Comparison of ENCODE assay signal across 11 mouse cellular contexts in the genomic region with DNA sequence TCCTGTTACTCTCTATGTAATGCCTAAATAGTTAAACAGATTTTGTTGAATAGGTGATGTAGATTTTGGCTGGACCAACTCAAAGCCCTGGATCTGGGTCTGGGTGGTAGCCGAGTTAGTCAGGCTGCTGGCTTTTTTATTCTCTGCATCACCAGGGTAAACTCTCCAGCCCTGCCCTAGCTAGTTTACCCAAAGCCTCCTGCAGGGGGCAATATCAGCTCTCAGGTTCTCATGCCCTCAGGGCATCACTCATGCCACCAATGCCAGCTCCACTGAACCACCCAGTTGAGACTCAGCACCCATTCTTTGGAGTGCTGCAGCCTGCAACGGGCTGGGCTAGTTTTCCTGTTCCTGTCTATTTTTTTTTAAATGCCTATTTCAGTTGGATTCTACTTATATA.
A peak's percentile ranks its signal among the peaks of the same experiment; 100 is the strongest.
DNase-seq lines count a peak whose midpoint lies in the region; ATAC-seq and TF ChIP-seq lines count a peak whose summit lies in the region.
"Had no signal": no experiment of that assay in that cellular context is flagged by ENCODE, and none has a peak within 500 bp of the region (broad histone marks: within the 10 kb centered on the region; RNA-seq: fewer than 3 reads in every experiment).

No protein-coding gene starts in this region.

- no peaks in the 10 kb centered on the region for H3K4me1 ChIP-seq in cerebellum, adult 2 months (ENCODE audit: control insufficient read depth, insufficient read depth, low read length)
- H3K4me1 ChIP-seq: limb, embryonic 13.5 days had no signal

- TF ChIP-seq CTCF in cerebellum, adult 2 months (IDR thresholded peaks at IDR 0.05; ENCODE audit: borderline replicate concordance, insufficient read depth, low read depth, low read length) = peak; percentile 34; the same call in 1 of the 2 replicates

- no peaks in the 10 kb centered on the region for H3K27me3 ChIP-seq in cerebellum, adult 2 months (ENCODE audit: control insufficient read depth, insufficient read depth, low read length)
- H3K27me3 ChIP-seq: limb, embryonic 13.5 days had no signal

- no peak overlapping the region for H3K4me3 ChIP-seq in cerebellum, adult 2 months (replicated peaks; ENCODE audit: insufficient read depth, low read depth, low read length)
- H3K4me3 ChIP-seq: limb, embryonic 13.5 days had no signal

- no peak for ATAC-seq in megakaryocyte-erythroid progenitor cell, adult 5-6 weeks (replicated peaks; ENCODE audit: low FRiP score, low TSS enrichment, poor library complexity, severe bottlenecking)
- ATAC-seq: hindbrain, embryonic 16.5 days had no signal

- peak; percentile 5 for DNase-seq in heart, postnatal 4 days
- no peak for DNase-seq in heart, adult 8-10 months (ENCODE audit: low spot score)
- DNase-seq in testis, postnatal 10 days (ENCODE audit: low spot score) = peak; percentile 38
- no peak for DNase-seq in testis, postnatal 14 days (ENCODE audit: low spot score)
- peak; percentile 17 to 23 for DNase-seq in cerebellum, adult 2 months
- peak; percentile 11 for DNase-seq in retina, postnatal 1 day
- DNase-seq in left cerebral cortex, adult 11 months (ENCODE audit: low spot score) = no peak
- DNase-seq: lung, postnatal 4 days had no signal

- no peak for TF ChIP-seq POLR2A in cerebellum, adult 2 months (IDR thresholded peaks at IDR 0.05; ENCODE audit: borderline replicate concordance, insufficient read depth, low read length)

- no peak overlapping the region for H3K27ac ChIP-seq in cerebellum, adult 2 months (ENCODE audit: insufficient read depth, low read length)
- H3K27ac ChIP-seq: limb, embryonic 13.5 days had no signal

- 70% methylated on average over 2 of the region's 2 CpGs for WGBS in cerebellum, adult 2 months

Comparison
In these comparisons a context has a peak if more than half of its experiments do, and no peak if none do; other contexts are left out.
1. DNase-seq: peak in heart, postnatal 4 days (single experiment), testis, postnatal 10 days (single experiment), cerebellum, adult 2 months (2 of 2) and retina, postnatal 1 day (single experiment); none in heart, adult 8-10 months (single experiment), testis, postnatal 14 days (single experiment) and left cerebral cortex, adult 11 months (single experiment).